Mouse (Mus musculus): ENCODE results near the gene Naa25. TPM values are rescaled to one million over a fixed set of nuclear protein-coding genes. Genes with fewer than 3 reads are reported as not detected.
A peak's percentile ranks its signal among the peaks of the same experiment; 100 is the strongest.

Gene Naa25
- polyA plus RNA-seq, 1 experiment from 2014 or later = 38.0 TPM

- ATAC-seq (ENCODE audit: low read depth) = peak; percentile 93
- Histone ChIP-seq H3K27ac (replicated peaks; ENCODE audit: low read depth, low read length) (peak within 1 kb of the TSS; percentile 97), H3K4me2 (ENCODE audit: low read depth, low read length) (peak within 1 kb of the TSS; percentile 84), H3K9me3 (ENCODE audit: control insufficient read depth, low read length) (no peaks in the 10 kb centered on the region), H3K27me3 (replicated peaks; ENCODE audit: control insufficient read depth, insufficient read depth, low read length) (no peaks in the 10 kb centered on the region), H3K4me1 (ENCODE audit: control insufficient read depth, insufficient read depth, low read length) (peaks cover 8% of the 10 kb centered on the region), H3K4me3 (ENCODE audit: low read depth, low read length) (peak within 1 kb of the TSS; percentile 98), H3K9ac (ENCODE audit: low read depth, low read length) (peak within 1 kb of the TSS; percentile 98), H3K36me3 (ENCODE audit: control insufficient read depth, insufficient read depth, low read length) (peaks cover 26% of the 10 kb centered on the region)
- peak; percentile 97 for DNase-seq (ENCODE audit: low spot score)
- under 1% methylated on average over 27 of the region's 97 CpGs for WGBS
Measured at GRCm38 (mm10) chr5:121452026-121452869, 54.5 kb downstream of the Naa25 start, which contains the start of gene Erp29. Gene Erp29, minus strand, starts transcription at chr5:121452506.

GRCm38 (mm10) chr5:121452906-121453305 lies 55.2 kb downstream of the Naa25 start:
- DNase-seq (ENCODE audit: low spot score) = peak; percentile 32

GRCm38 (mm10) chr5:121453743-121454502 lies 56.2 kb downstream of the Naa25 start:
- Histone ChIP-seq H3K4me3 (ENCODE audit: low read depth, low read length) (no peak overlapping the region), H3K9ac (ENCODE audit: low read depth, low read length) (no peak overlapping the region), H3K36me3 (ENCODE audit: control insufficient read depth, insufficient read depth, low read length) (peaks cover 9% of the 10 kb centered on the region), H3K4me2 (ENCODE audit: low read depth, low read length) (peak overlapping the region; percentile 84), H3K4me1 (ENCODE audit: control insufficient read depth, insufficient read depth, low read length) (peaks cover 8% of the 10 kb centered on the region), H3K9me3 (ENCODE audit: control insufficient read depth, low read length) (no peaks in the 10 kb centered on the region), H3K27me3 (replicated peaks; ENCODE audit: control insufficient read depth, insufficient read depth, low read length) (no peaks in the 10 kb centered on the region), H3K27ac (replicated peaks; ENCODE audit: low read depth, low read length) (peak overlapping the region; percentile 67)
- DNase-seq (ENCODE audit: low spot score) = peak; percentile 67
- no peak for ATAC-seq (ENCODE audit: low read depth)
- WGBS = 79% methylated on average over 13 of the region's 13 CpGs

More at GRCm38 (mm10) chr5:121452906-121453305, 55.2 kb downstream of the Naa25 start:
- H3K4me1 ChIP-seq (ENCODE audit: control insufficient read depth, insufficient read depth, low read length) = peaks cover 8% of the 10 kb centered on the region
- peak overlapping the region; percentile 98 for H3K9ac ChIP-seq (ENCODE audit: low read depth, low read length)
- peak overlapping the region; percentile 98 for H3K4me3 ChIP-seq (ENCODE audit: low read depth, low read length)
- H3K27ac ChIP-seq (replicated peaks; ENCODE audit: low read depth, low read length) = peak overlapping the region; percentile 96
- ATAC-seq (ENCODE audit: low read depth) = 0 out of 2 replicates have a peak, but pooled peaks have one; percentile 0
- no peaks in the 10 kb centered on the region for H3K27me3 ChIP-seq (replicated peaks; ENCODE audit: control insufficient read depth, insufficient read depth, low read length)
- peak overlapping the region; percentile 84 for H3K4me2 ChIP-seq (ENCODE audit: low read depth, low read length)
- peaks cover 19% of the 10 kb centered on the region for H3K36me3 ChIP-seq (ENCODE audit: control insufficient read depth, insufficient read depth, low read length)
- 6% methylated on average over 9 of the region's 9 CpGs for WGBS
- no peaks in the 10 kb centered on the region for H3K9me3 ChIP-seq (ENCODE audit: control insufficient read depth, low read length)

GRCm38 (mm10) chr5:121454503-121454782 lies 56.7 kb downstream of the Naa25 start:
- Histone ChIP-seq H3K9me3 (ENCODE audit: control insufficient read depth, low read length) (no peaks in the 10 kb centered on the region), H3K4me3 (ENCODE audit: low read depth, low read length) (no peak overlapping the region), H3K4me1 (ENCODE audit: control insufficient read depth, insufficient read depth, low read length) (peaks cover 8% of the 10 kb centered on the region), H3K36me3 (ENCODE audit: control insufficient read depth, insufficient read depth, low read length) (peaks cover 4% of the 10 kb centered on the region), H3K27me3 (replicated peaks; ENCODE audit: control insufficient read depth, insufficient read depth, low read length) (no peaks in the 10 kb centered on the region), H3K4me2 (ENCODE audit: low read depth, low read length) (no peak overlapping the region), H3K9ac (ENCODE audit: low read depth, low read length) (no peak overlapping the region), H3K27ac (replicated peaks; ENCODE audit: low read depth, low read length) (peak overlapping the region; percentile 67; the same call in 1 of the 2 replicates)
- WGBS = 69% methylated on average over 3 of the region's 3 CpGs
- ATAC-seq (ENCODE audit: low read depth) = no peak
- DNase-seq (ENCODE audit: low spot score) = peak; percentile 70

GRCm38 (mm10) chr5:121455510-121456265 lies 58.0 kb downstream of the Naa25 start:
- Histone ChIP-seq H3K36me3 (ENCODE audit: control insufficient read depth, insufficient read depth, low read length) (no peaks in the 10 kb centered on the region), H3K4me3 (ENCODE audit: low read depth, low read length) (no peak overlapping the region), H3K4me1 (ENCODE audit: control insufficient read depth, insufficient read depth, low read length) (peaks cover 8% of the 10 kb centered on the region), H3K4me2 (ENCODE audit: low read depth, low read length) (no peak overlapping the region), H3K27ac (replicated peaks; ENCODE audit: low read depth, low read length) (no peak overlapping the region), H3K27me3 (replicated peaks; ENCODE audit: control insufficient read depth, insufficient read depth, low read length) (no peaks in the 10 kb centered on the region), H3K9ac (ENCODE audit: low read depth, low read length) (no peak overlapping the region), H3K9me3 (ENCODE audit: control insufficient read depth, low read length) (0 out of 2 replicates have a peak, but pooled peaks cover 5% of the 10 kb centered on the region)
- WGBS = 67% methylated on average over 9 of the region's 9 CpGs
- ATAC-seq (ENCODE audit: low read depth) (no peak), DNase-seq (ENCODE audit: low spot score) (peak; percentile 17)

- DNase-seq (ENCODE audit: low spot score) = no peak
- H3K27ac ChIP-seq (replicated peaks; ENCODE audit: low read depth, low read length) = no peak overlapping the region
- no peak for ATAC-seq (ENCODE audit: low read depth)
- no peak overlapping the region for H3K4me3 ChIP-seq (ENCODE audit: low read depth, low read length)
- H3K9me3 ChIP-seq (ENCODE audit: control insufficient read depth, low read length) = 0 out of 2 replicates have a peak, but pooled peaks cover 5% of the 10 kb centered on the region
- no peaks in the 10 kb centered on the region for H3K27me3 ChIP-seq (replicated peaks; ENCODE audit: control insufficient read depth, insufficient read depth, low read length)
- no peak overlapping the region for H3K4me2 ChIP-seq (ENCODE audit: low read depth, low read length)
- H3K9ac ChIP-seq (ENCODE audit: low read depth, low read length) = no peak overlapping the region
- no peaks in the 10 kb centered on the region for H3K36me3 ChIP-seq (ENCODE audit: control insufficient read depth, insufficient read depth, low read length)
- WGBS = 45% methylated on average over 4 of the region's 4 CpGs
- no peaks in the 10 kb centered on the region for H3K4me1 ChIP-seq (ENCODE audit: control insufficient read depth, insufficient read depth, low read length)
Measured at GRCm38 (mm10) chr5:121461339-121462170, 63.8 kb downstream of the Naa25 start.

- WGBS = 18% methylated on average over 1 of the region's 1 CpGs
- 0 out of 2 replicates have a peak, but pooled peaks cover 5% of the 10 kb centered on the region for H3K9me3 ChIP-seq (ENCODE audit: control insufficient read depth, low read length)
- no peak overlapping the region for H3K27ac ChIP-seq (replicated peaks; ENCODE audit: low read depth, low read length)
- ATAC-seq (ENCODE audit: low read depth) = no peak
- no peak overlapping the region for H3K9ac ChIP-seq (ENCODE audit: low read depth, low read length)
- H3K27me3 ChIP-seq (replicated peaks; ENCODE audit: control insufficient read depth, insufficient read depth, low read length) = no peaks in the 10 kb centered on the region
- H3K4me3 ChIP-seq (ENCODE audit: low read depth, low read length) = no peak overlapping the region
- no peak overlapping the region for H3K4me2 ChIP-seq (ENCODE audit: low read depth, low read length)
- no peaks in the 10 kb centered on the region for H3K36me3 ChIP-seq (ENCODE audit: control insufficient read depth, insufficient read depth, low read length)
- no peak for DNase-seq (ENCODE audit: low spot score)
- H3K4me1 ChIP-seq (ENCODE audit: control insufficient read depth, insufficient read depth, low read length) = no peaks in the 10 kb centered on the region
Measured at GRCm38 (mm10) chr5:121462171-121462502, 64.4 kb downstream of the Naa25 start.
